ENCODE assay signal across 8 mouse cellular contexts in genomic region chr9:110304516-110304915, GRCm38 (mm10). TPM values are rescaled to one million over a fixed set of nuclear protein-coding genes. Genes with fewer than 3 reads are reported as not detected.
DNase-seq lines count a peak whose midpoint lies in the region; ATAC-seq and TF ChIP-seq lines count a peak whose summit lies in the region.

No protein-coding gene starts in this region.

- peak overlapping the region; percentile 78 for H3K27ac ChIP-seq in CH12.LX (ENCODE audit: insufficient read depth, low read depth)
- peak overlapping the region; percentile 95 for H3K27ac ChIP-seq in embryonic facial prominence, embryonic 14.5 days (replicated peaks; ENCODE audit: low read depth, low read length)
- H3K27ac ChIP-seq in intestine, postnatal 0 days (ENCODE audit: low read depth, low read length): peak overlapping the region; percentile 87

- peaks cover 14% of the 10 kb centered on the region for H3K79me2 ChIP-seq in CH12.LX (replicated peaks; ENCODE audit: control insufficient read depth, extremely low read depth, insufficient read depth, poor library complexity, severe bottlenecking)

- peak overlapping the region; percentile 88 for H3K9ac ChIP-seq in CH12.LX (ENCODE audit: insufficient read depth, low read depth)
- peak overlapping the region; percentile 84 for H3K9ac ChIP-seq in embryonic facial prominence, embryonic 14.5 days (ENCODE audit: low read depth, low read length)
- peak overlapping the region; percentile 59 for H3K9ac ChIP-seq in intestine, postnatal 0 days (ENCODE audit: low read depth, low read length)

- no peak for ATAC-seq in embryonic facial prominence, embryonic 14.5 days (ENCODE audit: low read depth)
- ATAC-seq in intestine, postnatal 0 days: no peak
- ATAC-seq in megakaryocyte-erythroid progenitor cell, adult 5-6 weeks (replicated peaks; ENCODE audit: low FRiP score, low TSS enrichment, poor library complexity, severe bottlenecking): 0 out of 2 replicates have a peak, but pooled peaks have one; percentile 32

- H3K4me2 ChIP-seq in CH12.LX (ENCODE audit: insufficient read depth, low read depth, poor library complexity, severe bottlenecking): peak overlapping the region; percentile 50; the same call in 1 of the 2 replicates
- H3K4me2 ChIP-seq in embryonic facial prominence, embryonic 14.5 days (ENCODE audit: low read depth, low read length): peak overlapping the region; percentile 84
- peak overlapping the region; percentile 87 for H3K4me2 ChIP-seq in intestine, postnatal 0 days (replicated peaks; ENCODE audit: low read depth)

- 4% methylated on average over 4 of the region's 4 CpGs for WGBS in embryonic facial prominence, embryonic 14.5 days
- 5% methylated on average over 4 of the region's 4 CpGs for WGBS in intestine, postnatal 0 days

- peaks cover 0 to 14% of the 10 kb centered on the region in 2 experiments for H3K36me3 ChIP-seq in CH12.LX (replicated peaks in 1 of 2; ENCODE audit: control insufficient read depth in 1 of 2, insufficient read depth in 1 of 2, low read length in 1 of 2)
- 0 out of 2 replicates have a peak, but pooled peaks cover 2% of the 10 kb centered on the region for H3K36me3 ChIP-seq in embryonic facial prominence, embryonic 14.5 days (ENCODE audit: control insufficient read depth, insufficient read depth, low read length)
- H3K36me3 ChIP-seq in intestine, postnatal 0 days (ENCODE audit: control insufficient read depth, insufficient read depth): no peaks in the 10 kb centered on the region

- H3K27me3 ChIP-seq in CH12.LX (replicated peaks): no peaks in the 10 kb centered on the region
- no peaks in the 10 kb centered on the region for H3K27me3 ChIP-seq in embryonic facial prominence, embryonic 14.5 days (replicated peaks; ENCODE audit: control insufficient read depth, insufficient read depth, low read length)
- H3K27me3 ChIP-seq in intestine, postnatal 0 days (replicated peaks; ENCODE audit: control insufficient read depth, insufficient read depth, low read length): no peaks in the 10 kb centered on the region

- peak; percentile 76 for DNase-seq in embryo, embryonic 10 days (ENCODE audit: low spot score)
- no peak for DNase-seq in embryo, embryonic 9.5 days (ENCODE audit: extremely low spot score)
- peak; percentile 56 for DNase-seq in CH12.LX (ENCODE audit: extremely low read depth)
- peak; percentile 66 for DNase-seq in embryonic facial prominence, embryonic 14.5 days (ENCODE audit: low spot score)
- peak; percentile 51 for DNase-seq in thymus, postnatal 25 days
- no peak for DNase-seq in testis, postnatal 14 days (ENCODE audit: low spot score)

- H3K4me1 ChIP-seq in CH12.LX (ENCODE audit: control insufficient read depth in 1 of 2, insufficient read depth in 2 of 2): peaks cover 7 to 20% of the 10 kb centered on the region in 2 experiments
- H3K4me1 ChIP-seq in embryonic facial prominence, embryonic 14.5 days (ENCODE audit: control insufficient read depth, insufficient read depth, low read length): peaks cover 5% of the 10 kb centered on the region; the same call in 1 of the 2 replicates
- H3K4me1 ChIP-seq in intestine, postnatal 0 days (replicated peaks; ENCODE audit: control insufficient read depth, insufficient read depth, low read length): no peaks in the 10 kb centered on the region

- peak; percentile 16 to 57; a peak in 2 of 4 replicates for TF ChIP-seq CTCF in CH12.LX (conservative IDR thresholded peaks at IDR 0.05 in 1 of 2, IDR thresholded peaks at IDR 0.05 in 1 of 2; ENCODE audit: low read depth in 2 of 2, low read length in 2 of 2)
- peak; percentile 56 for TF ChIP-seq CTCF in intestine, postnatal 0 days (IDR thresholded peaks at IDR 0.05; ENCODE audit: low read depth)

- dilution Hi-C loops in CH12.LX (cut with MboI; ENCODE audit: extremely low pct_ligation_motif_present, extremely low pct_unique_long_range_greater_than_20kb, low sequenced_read_pairs): no loop called here

- in situ Hi-C loops in CH12.LX (cut with MboI; ENCODE audit: low pct_ligation_motif_present, low pct_unique_long_range_greater_than_20kb, low sequenced_read_pairs): no loop called here

- H3K9me3 ChIP-seq in CH12.LX (replicated peaks; ENCODE audit: low read length): peaks cover 17% of the 10 kb centered on the region
- 0 out of 2 replicates have a peak, but pooled peaks cover 4% of the 10 kb centered on the region for H3K9me3 ChIP-seq in embryonic facial prominence, embryonic 14.5 days (ENCODE audit: control insufficient read depth, low read length)
- no peaks in the 10 kb centered on the region for H3K9me3 ChIP-seq in intestine, postnatal 0 days (ENCODE audit: control insufficient read depth)

- TF ChIP-seq POLR2A in CH12.LX (IDR thresholded peaks at IDR 0.05; ENCODE audit: low read depth, low read length): no peak

- TF ChIP-seq EP300 in CH12.LX (IDR thresholded peaks at IDR 0.05; ENCODE audit: low read length): no peak

- TF ChIP-seq RAD21 in CH12.LX (IDR thresholded peaks at IDR 0.05; ENCODE audit: low read depth, low read length): no peak; the same call in none of the 2 replicates

- peak overlapping the region; percentile 74 to 80 (median 74) for H3K4me3 ChIP-seq in CH12.LX (replicated peaks in 1 of 3; ENCODE audit: low read depth in 2 of 3, low read length in 2 of 3, poor library complexity in 1 of 3)
- H3K4me3 ChIP-seq in embryonic facial prominence, embryonic 14.5 days (ENCODE audit: low read depth, low read length): peak overlapping the region; percentile 60
- H3K4me3 ChIP-seq in intestine, postnatal 0 days (ENCODE audit: low read depth, low read length): peak overlapping the region; percentile 63

TF ChIP-seq in CH12.LX, 34 proteins besides CTCF, POLR2A, EP300 and RAD21:
- no peak for TF ChIP-seq ETS1 (conservative IDR thresholded peaks at IDR 0.05; ENCODE audit: low read depth, low read length)
- TF ChIP-seq PAX5 (IDR thresholded peaks at IDR 0.05; ENCODE audit: low read length): no peak
- no peak for TF ChIP-seq KAT2A (IDR thresholded peaks at IDR 0.05; ENCODE audit: insufficient replicate concordance, low read length)
- 0 out of 2 replicates have a peak, but pooled peaks have one; percentile 25 for TF ChIP-seq CHD1 (IDR thresholded peaks at IDR 0.05; ENCODE audit: low read depth, low read length)
- 0 out of 2 replicates have a peak, but pooled peaks have one; percentile 15 for TF ChIP-seq MAFK (IDR thresholded peaks at IDR 0.05; ENCODE audit: insufficient replicate concordance, low read length)
- TF ChIP-seq USF1 (IDR thresholded peaks at IDR 0.05; ENCODE audit: low read depth, low read length): no peak
- TF ChIP-seq JUND (conservative IDR thresholded peaks at IDR 0.05; ENCODE audit: low read depth, low read length): no peak
- TF ChIP-seq MYC (IDR thresholded peaks at IDR 0.05; ENCODE audit: low read depth, low read length): no peak; the same call in 1 of the 2 replicates
- TF ChIP-seq E2F4 (IDR thresholded peaks at IDR 0.05; ENCODE audit: insufficient replicate concordance, low read depth, low read length): 0 out of 2 replicates have a peak, but pooled peaks have one; percentile 8
- no peak for TF ChIP-seq SIN3A (IDR thresholded peaks at IDR 0.05; ENCODE audit: low read length)
- TF ChIP-seq RCOR1 (conservative IDR thresholded peaks at IDR 0.05; ENCODE audit: low read depth, low read length): 0 out of 2 replicates have a peak, but pooled peaks have one; percentile 13
- TF ChIP-seq BHLHE40 (IDR thresholded peaks at IDR 0.05; ENCODE audit: low read depth, low read length): no peak
- no peak for TF ChIP-seq ZMIZ1 (IDR thresholded peaks at IDR 0.05; ENCODE audit: low read depth, low read length)
- TF ChIP-seq HCFC1 (IDR thresholded peaks at IDR 0.05; ENCODE audit: low read depth, low read length): no peak
- TF ChIP-seq MAZ (IDR thresholded peaks at IDR 0.05; ENCODE audit: low read depth, low read length): no peak
- TF ChIP-seq UBTF (IDR thresholded peaks at IDR 0.05; ENCODE audit: low read depth, low read length): no peak
- TF ChIP-seq SMC3 (IDR thresholded peaks at IDR 0.05; ENCODE audit: low read depth, low read length): peak; percentile 6; the same call in 1 of the 2 replicates
- no peak for TF ChIP-seq POLR2AphosphoS2 (IDR thresholded peaks at IDR 0.05; ENCODE audit: low read depth, low read length)

RNA-seq across cellular contexts. Expression of gene Elp6, which starts 0.5 kb away (rescaled TPM):
- 32.4 and 35.4 TPM in 2 replicates for total RNA-seq in CH12.LX (2012; rRNA removed)
- total RNA-seq in CH12.LX (2014; rRNA removed): 42.6 and 44.7 TPM in 2 replicates
- 24.2 and 25.3 TPM in 2 replicates for polyA plus RNA-seq in CH12.LX (2012; ENCODE audit: insufficient read length, low read depth)
- 17.7 and 21.5 TPM in 2 replicates for polyA plus RNA-seq in embryonic facial prominence, embryonic 14.5 days (2014; fragmentation: Nextera tagmentation; extraction: Ambion mirVana)
- polyA plus RNA-seq in intestine, postnatal 0 days (2015; fragmentation: Nextera tagmentation; extraction: Ambion mirVana): 6.3 and 7.5 TPM in 2 replicates
- 4.1 and 10.1 TPM in 2 replicates for total RNA-seq in megakaryocyte-erythroid progenitor cell, adult 5-6 weeks (2014; fragmentation: Nextera tagmentation)
- total RNA-seq in megakaryocyte-erythroid progenitor cell, adult 5-6 weeks (2017): 6.3 and 10.2 TPM in 2 replicates

RNA-seq across cellular contexts. Expression of gene Scap, which starts 28.6 kb away (rescaled TPM):
- 38.1 and 40.4 TPM in 2 replicates for total RNA-seq in CH12.LX (2012; rRNA removed)
- 24.7 and 25.0 TPM in 2 replicates for total RNA-seq in CH12.LX (2014; rRNA removed)
- 39.9 and 48.9 TPM in 2 replicates for polyA plus RNA-seq in CH12.LX (2012; ENCODE audit: insufficient read length, low read depth)
- polyA plus RNA-seq in embryonic facial prominence, embryonic 14.5 days (2014; fragmentation: Nextera tagmentation; extraction: Ambion mirVana): 30.3 and 33.0 TPM in 2 replicates
- polyA plus RNA-seq in intestine, postnatal 0 days (2015; fragmentation: Nextera tagmentation; extraction: Ambion mirVana): 14.9 and 15.7 TPM in 2 replicates
- 35.0 and 48.5 TPM in 2 replicates for total RNA-seq in megakaryocyte-erythroid progenitor cell, adult 5-6 weeks (2014; fragmentation: Nextera tagmentation)
- total RNA-seq in megakaryocyte-erythroid progenitor cell, adult 5-6 weeks (2017): 20.3 and 60.7 TPM in 2 replicates

Comparison
In these comparisons a context has a peak if more than half of its experiments do, and no peak if none do; other contexts are left out.
1. DNase-seq: peak in embryo, embryonic 10 days (single experiment), CH12.LX (single experiment), embryonic facial prominence, embryonic 14.5 days (single experiment) and thymus, postnatal 25 days (single experiment); none in embryo, embryonic 9.5 days (single experiment) and testis, postnatal 14 days (single experiment).
2. Peak in every context shown above with its lines, with median percentiles within 50 percentile points of each other: H3K27ac ChIP-seq, H3K4me2 ChIP-seq, H3K4me3 ChIP-seq and H3K9ac ChIP-seq.